Mouse (Mus musculus) kidney, postnatal 14 days (tissue): Measurements from ENCODE around the gene Cdk17.

Experiments used
- DNase-seq: peaks from one replicate; pipeline ENCODE4 v3.0.0; 2022; ENCODE audit warnings: mixed read lengths

Gene Cdk17

GRCm38 (mm10) chr10:93160807-93161510 is at the start of gene Cdk17:
TSS of gene Cdk17 (plus strand) at chr10:93160875.
- peak; percentile 81 for DNase-seq

DNA sequence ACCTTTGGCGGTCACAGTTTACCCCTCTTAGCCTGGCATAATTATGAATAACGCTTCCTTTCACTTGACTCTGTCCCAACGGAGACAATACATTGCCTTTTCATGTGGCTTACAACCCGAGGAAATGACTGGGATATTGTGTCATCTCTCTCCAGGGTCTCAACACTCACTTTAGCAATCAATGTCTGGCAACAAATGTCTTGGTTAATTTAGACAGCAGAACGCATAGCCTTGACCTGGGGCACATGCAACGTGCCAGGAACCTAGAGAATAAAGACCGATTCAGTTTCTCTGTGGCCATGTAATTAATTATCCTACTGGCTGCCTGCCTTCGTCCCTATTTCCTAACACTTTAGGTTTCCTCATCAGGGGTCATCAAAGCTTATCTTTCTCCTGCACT is 49.3 kb upstream of the Cdk17 start:
- DNase-seq = no peak

DNA sequence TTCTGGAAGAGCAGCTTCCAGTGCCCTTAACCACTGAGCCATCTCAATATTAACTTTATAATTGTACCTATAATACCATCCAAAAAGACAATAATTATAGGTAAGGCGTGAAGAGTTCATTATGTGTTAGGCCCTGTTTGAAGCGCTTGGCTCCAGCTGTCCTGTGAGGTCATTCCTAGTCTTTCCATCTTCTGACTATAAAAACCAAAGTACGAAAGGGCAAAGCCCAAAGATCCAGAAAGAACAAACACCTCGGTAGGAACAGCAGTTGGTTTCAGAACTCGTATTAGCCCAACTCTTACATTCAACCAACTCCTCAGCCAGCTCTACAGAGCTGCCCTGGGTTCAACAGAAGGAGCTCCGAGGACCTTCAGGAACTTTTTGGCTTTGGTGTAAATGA is 48.7 kb upstream of the Cdk17 start:
- no peak for DNase-seq

- DNase-seq = no peak
Observed at GRCm38 (mm10) chr10:93113968-93114367, 46.7 kb upstream of the Cdk17 start.

- DNase-seq = no peak
Observed at GRCm38 (mm10) chr10:93114782-93115181, 45.9 kb upstream of the Cdk17 start.

DNA sequence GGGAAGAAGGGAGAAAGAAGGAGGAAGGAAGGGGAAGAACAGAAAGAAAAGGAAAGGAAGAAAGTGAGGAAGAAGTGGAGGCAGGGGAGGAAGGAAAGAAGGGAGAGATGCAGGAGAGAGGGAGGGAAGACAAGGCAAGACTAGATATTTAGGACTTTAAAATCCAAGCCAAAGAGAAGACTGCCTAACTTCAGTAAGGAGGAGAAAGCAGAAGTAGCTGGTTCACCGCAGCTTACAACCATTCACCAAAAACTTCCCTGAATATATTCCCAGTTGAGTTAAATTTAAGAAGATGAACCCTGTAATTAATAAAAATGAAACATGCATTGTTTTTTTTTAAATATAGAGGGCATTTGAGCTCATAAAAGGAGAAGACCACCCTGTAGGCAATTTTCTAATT is 44.9 kb upstream of the Cdk17 start:
- DNase-seq = no peak

DNA sequence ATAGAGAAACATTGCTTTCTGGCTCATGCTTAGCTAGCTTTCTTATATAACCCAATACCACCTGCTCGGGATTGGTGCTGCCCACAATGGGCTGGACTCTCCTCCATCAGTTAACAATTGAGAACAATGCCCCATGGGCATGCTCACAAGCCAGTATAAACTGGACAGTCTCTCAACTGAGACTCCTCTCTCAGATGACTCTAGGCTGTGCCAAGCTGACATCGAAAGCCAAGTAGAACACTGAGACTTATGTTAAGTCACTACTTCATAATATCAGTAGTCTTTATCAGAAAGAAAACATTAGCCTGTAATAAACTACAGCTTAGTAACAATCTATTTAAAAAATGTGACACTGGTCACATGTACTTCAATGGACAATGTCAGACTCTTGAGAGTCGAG is 44.0 kb upstream of the Cdk17 start:
- DNase-seq = no peak

DNA sequence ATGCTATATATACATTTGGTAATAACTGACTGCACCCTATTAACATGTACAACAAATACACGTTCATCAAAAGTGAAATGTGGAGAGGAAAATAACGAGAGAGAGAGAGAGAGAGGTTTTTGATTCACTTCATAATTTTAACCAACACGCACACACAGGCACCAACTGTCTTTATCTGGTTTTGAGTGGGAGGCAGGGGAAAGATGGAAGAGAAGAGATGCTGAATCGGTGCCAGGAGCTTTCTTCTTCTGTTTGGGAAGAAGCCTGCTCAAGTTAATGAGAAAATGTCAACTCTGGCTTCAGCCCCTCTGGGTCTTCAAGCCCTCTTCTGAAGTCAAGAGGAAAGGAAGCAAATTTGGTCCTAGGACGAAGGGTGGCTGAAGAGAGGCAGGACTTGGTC is 40.9 kb upstream of the Cdk17 start:
- DNase-seq = no peak

- DNase-seq = no peak
Observed at GRCm38 (mm10) chr10:93121262-93121860, 39.3 kb upstream of the Cdk17 start.

DNA sequence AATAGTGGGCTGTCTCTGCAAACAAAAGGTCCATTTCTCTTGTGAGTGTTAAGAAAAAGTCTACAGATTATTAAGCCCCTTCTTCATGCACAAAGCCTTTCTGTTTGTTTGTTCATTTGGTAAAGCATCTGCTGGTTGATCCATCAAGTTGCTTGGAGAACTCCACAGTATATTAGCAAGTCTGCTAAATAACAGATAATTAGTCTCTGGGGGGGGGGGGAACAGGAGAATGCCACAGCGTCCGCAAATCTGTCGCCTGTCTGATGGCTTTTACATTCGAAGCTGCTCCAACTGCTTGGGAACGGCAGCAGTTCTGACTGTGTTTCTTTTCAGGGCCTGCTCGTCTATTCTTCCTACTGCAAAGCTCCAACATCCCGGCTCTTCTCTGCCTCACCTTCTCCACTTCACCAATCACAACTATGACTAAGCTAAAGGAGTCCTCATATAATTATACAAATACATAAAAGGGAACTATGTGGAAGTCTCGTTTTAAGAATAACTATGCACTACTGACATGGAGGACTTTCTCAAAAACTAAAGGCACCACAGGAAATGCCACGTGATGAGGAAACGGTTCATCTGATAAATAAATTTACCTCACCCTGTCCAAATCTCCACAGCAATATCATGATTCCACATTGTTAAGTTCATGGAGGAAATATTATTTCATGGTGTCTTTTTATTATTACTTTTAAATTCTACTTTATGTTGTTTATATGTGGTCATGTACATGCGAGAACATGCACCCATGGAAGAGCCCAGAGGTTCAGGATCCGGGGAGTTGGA is 38.1 kb upstream of the Cdk17 start:
- DNase-seq = no peak

DNA sequence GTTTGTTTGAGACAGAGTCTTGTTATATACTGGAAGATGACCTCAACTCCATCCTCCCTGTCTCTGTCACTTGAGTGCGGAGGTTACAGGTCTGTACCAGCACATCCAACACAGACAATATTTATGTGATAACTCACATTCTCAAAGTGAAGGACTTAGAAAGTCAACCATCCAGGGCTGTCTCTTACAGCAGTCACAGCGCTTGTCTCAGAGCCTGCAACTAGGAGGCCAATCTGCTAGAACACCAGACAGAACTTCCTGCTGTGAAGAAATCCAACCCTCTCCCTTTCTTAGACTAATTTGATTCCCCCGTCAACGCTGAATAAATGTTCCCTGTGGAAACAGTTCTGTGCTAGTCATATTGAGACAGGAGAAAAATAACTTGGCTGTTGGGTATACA is 37.4 kb upstream of the Cdk17 start:
- no peak for DNase-seq

DNA sequence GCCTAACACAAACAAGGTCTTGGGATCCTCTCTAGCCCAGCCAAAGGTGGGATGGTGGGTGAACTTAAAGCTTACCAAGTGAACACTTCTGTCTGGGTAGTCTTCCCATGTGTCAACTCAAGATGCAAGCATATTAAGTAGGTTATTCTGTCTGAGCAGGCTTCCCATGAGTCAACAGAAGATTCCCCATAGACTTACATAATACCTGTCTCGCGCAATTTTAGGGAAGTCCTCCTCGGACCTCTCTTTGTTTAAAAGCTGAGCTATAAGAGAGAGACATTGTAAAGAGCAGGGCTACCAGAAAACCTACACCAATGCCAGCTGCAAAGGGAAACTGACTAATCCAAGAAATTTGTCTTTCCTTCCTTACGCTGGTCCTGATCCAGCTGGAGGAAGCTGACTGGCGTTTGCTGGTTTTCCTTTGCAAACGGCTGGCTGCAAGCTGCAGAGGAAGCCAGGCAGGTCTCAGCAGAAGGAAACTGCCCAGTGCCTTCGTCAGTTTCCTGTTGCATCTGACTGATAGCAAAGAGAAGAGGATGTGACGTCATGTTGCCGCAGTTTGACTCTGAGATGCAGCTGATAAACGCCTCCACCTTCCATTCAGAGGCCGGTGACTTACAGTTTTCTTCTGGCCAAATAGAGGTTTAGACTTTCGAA is 36.6 kb upstream of the Cdk17 start:
- peak; percentile 84 for DNase-seq

DNA sequence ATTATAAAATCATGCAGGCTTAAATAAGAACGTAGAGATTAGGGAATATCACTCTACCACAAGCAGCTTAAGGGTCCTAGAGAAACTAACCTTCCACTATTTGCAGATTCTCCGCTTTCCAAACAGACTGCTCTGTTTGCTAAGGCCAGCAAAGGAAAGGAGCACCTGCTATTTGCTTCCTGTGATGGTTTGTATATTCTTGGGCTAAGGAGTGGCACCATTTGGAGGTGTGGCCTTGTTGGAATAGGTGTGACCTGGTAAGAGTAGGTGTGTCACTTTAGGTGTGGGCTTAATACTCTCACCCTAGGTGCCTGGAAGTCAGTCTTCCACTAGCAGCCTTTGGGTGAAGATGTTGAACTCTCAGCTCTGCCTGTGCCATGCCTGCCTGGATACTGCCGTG is 34.6 kb upstream of the Cdk17 start:
- DNase-seq = no peak

GRCm38 (mm10) chr10:93128566-93128965 is 32.1 kb upstream of the Cdk17 start:
- no peak for DNase-seq

GRCm38 (mm10) chr10:93129345-93129744 is 31.3 kb upstream of the Cdk17 start:
- no peak for DNase-seq

GRCm38 (mm10) chr10:93129904-93130455 is 30.7 kb upstream of the Cdk17 start:
- no peak for DNase-seq

- no peak for DNase-seq
Observed at GRCm38 (mm10) chr10:93130456-93130940, 30.2 kb upstream of the Cdk17 start.

DNA sequence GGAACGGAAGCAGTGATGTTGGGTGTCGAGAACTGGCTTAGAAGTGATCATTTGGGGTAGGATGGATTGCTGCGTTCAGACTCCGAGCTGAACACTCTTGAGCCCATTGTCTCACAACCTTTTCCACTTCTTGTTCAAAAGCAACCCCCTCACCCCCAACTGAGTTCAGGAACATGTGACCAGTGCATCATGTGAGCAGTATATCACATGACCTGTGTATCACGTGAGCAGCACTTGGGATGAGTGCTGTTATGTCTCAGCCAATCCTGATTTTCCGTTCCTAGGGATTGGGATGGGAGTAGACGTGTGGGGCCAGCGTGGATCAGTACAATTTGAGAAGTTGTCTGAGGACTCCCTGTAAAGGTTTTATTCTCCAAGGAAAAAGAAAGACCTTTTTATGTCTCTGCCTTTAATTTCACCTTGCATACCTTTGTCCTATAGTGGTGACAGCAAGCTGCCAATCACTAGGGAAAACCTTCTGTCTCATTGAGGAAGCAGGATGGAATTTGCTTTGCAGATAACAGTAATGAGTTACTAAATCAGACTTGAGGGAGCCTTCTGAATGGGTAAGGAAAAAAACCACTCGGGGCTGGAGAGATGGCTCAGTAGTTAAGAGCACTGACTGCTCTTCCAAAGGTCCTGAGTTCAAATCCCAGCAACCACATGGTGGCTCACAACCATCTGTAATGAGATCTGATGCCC is 28.7 kb upstream of the Cdk17 start:
- DNase-seq = no peak

DNA sequence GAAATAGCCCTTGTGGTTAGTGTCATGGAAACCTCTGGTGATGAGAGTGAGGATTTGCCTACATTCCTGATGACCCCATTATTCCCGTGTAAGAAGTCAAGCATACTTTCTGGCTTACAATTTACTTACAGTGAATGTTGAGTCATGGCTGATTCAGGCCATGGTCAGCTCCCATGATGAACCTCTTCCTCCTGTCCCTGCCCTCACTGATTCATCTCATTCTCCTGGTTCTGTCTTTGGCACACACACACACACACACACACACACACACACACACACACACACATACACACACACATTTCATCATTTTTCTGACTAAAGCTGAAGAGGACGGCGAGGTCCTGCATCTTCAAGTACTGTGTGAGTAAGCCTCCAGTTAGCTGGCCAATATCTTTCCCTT is 21.9 kb upstream of the Cdk17 start:
- no peak for DNase-seq

GRCm38 (mm10) chr10:93140778-93141177 is 19.9 kb upstream of the Cdk17 start:
- no peak for DNase-seq

DNA sequence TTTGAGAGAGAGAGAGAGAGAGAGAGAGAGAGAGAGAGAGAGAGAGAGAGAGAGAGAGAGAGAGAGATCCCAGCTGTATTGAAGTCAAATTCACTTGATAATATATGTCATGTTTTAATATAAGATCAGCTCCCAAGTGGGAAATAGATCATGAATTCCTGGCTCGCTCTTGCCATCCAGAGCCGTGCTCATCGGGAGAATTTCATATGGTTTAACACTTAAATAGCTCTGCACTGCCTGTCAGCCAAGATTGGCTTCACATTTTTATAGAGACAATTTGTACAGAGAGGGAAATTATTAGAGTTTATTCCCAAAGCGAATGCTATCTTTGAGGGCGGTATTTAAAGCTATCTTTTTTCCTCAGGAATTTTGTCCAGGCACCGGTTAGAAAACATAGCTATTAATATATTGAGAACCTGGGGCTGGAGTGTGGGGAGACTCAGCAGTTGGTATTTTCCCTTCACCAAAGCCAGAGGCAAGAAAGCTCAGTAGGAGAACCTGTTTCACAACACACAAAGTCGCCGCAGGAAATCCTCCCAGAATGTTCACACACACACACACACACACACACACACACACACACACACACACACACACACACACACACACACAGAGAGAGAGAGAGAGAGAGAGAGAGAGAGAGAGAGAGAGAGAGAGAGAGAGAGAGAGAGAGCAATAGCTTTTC is 17.9 kb upstream of the Cdk17 start:
- no peak for DNase-seq
